Mouse (Mus musculus): ENCODE measurements around the gene 1700040F15Rik. TPM values are rescaled to one million over a fixed set of nuclear protein-coding genes. Genes with fewer than 3 reads are reported as not detected.
"Not testable (repeated sequence)": the region's sequence is repeated elsewhere in the genome, so short reads cannot be mapped to it uniquely, and the experiment has no call there.

The 1700040F15Rik gene
- polyA plus RNA-seq (2011; ENCODE audit: insufficient read depth, insufficient read length, low replicate concordance, missing spikeins), result not detected in 2 replicates

DNA sequence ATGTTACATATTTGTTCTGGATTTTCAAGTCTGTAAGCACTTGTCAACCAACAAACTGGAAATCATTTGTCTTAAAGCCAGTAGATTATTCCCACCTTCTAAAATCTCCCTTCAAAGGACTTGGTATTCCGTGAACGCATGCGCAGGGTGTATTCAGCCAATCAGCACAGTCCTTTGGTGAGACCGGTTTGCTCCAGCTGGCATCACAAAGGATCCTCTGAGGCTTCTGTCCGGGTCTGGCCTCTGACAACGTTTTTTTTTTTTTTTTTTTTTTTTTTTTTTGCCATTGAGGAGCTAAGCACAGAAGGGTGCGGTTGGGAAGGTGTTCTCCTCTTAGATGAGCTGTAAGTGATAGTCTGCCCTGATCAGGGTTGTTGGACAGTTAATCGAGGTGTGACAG is at the start of gene 1700040F15Rik:
Gene 1700040F15Rik (plus strand): TSS at position 301 of the 400 bp plus-strand sequence.
- no CpG with 5 or more reads among the region's 8 CpGs for WGBS
- not testable (repeated sequence) for H3K4me1 ChIP-seq (ENCODE audit: control insufficient read depth, insufficient read depth, low read length); H3K27ac ChIP-seq (ENCODE audit: control insufficient read depth, insufficient read depth, low read depth, low read length, poor library complexity); H3K4me3 ChIP-seq (replicated peaks; ENCODE audit: control insufficient read depth, low read depth, low read length)
